Mouse (Mus musculus) ES-E14 (cell line): ENCODE data around the gene Zfp512b.

Source experiments
- CHD2 ChIP-seq: IDR thresholded peaks from 2 replicates; pipeline ENCODE4 v1.6.1; 2014; ENCODE audit warnings: mild to moderate bottlenecking, low read depth, low read length, inconsistent platforms
- HCFC1 ChIP-seq: IDR thresholded peaks from 2 replicates; pipeline ENCODE4 v1.6.1; 2012; ENCODE audit warnings: low read length, inconsistent platforms, borderline replicate concordance; ENCODE audit not compliant: insufficient read depth
- MAFK ChIP-seq: IDR thresholded peaks from 2 replicates; pipeline ENCODE4 v1.6.1; 2014; ENCODE audit warnings: mild to moderate bottlenecking, low read depth, low read length, inconsistent platforms; ENCODE audit not compliant: insufficient read depth
- ZNF384 ChIP-seq: IDR thresholded peaks from 2 replicates; pipeline ENCODE4 v1.6.1; 2012; ENCODE audit warnings: low read depth, low read length, inconsistent platforms

- TF ChIP-seq CHD2 (no peak), ZNF384 (no peak), HCFC1 (no peak), MAFK (no peak)
Measured at GRCm38 (mm10) chr2:181572921-181573920, 19.4 kb downstream of the Zfp512b start.
